Mouse (Mus musculus): Measurements from ENCODE around the gene Galm. TPM values are rescaled to one million over a fixed set of nuclear protein-coding genes. Genes with fewer than 3 reads are reported as not detected.

Galm gene
- polyA plus RNA-seq, 1 experiment from 2014 or later, result 17.8 TPM

DNA sequence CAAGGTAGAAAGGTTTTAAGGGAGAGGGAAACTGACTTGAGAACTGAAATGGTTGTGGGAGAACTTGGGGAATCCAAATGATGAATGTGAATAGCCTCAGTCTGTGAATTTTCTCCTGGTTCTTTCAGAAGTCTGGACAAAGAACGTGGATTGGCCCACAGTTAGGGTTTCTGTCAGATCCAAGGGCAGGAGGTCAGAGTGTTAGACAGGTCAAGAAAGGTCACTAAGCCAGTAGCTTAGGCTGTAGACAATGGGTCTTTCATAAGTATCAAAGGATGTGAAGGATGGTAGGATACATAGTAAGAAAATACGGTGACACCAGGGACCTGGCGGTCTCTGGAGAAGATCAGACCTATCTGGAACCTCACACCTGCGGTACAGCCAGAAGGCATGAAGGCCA lies 40.2 kb downstream of the Galm start:
- DNase-seq, result no peak
- H3K27me3 ChIP-seq, result no peaks in the 10 kb centered on the region

DNA sequence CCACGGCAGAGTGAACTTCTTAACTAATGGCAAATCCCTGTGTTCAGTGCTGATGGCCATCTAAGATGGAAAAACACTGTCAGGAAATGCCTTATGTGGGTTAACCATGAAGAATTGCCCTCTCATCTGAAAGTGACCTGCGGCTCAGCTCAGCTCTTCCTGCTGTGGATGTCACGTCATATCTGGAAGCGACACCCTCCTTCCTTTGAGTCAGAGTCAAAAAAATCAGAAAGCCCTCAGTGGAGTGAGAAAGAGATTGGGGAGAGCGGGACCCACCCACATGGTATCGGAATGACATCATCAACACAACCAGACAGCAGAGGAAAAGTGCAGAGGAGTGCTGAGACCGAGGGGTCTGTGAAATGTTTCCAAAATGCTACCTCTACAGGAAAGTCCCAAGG lies 40.6 kb downstream of the Galm start:
- Histone ChIP-seq H3K4me3 (replicated peaks) (no peak overlapping the region), H3K27ac (no peak overlapping the region), H3K9ac (no peak overlapping the region), H3K36me3 (no peaks in the 10 kb centered on the region), H3K9me3 (replicated peaks) (no peaks in the 10 kb centered on the region), H3K4me1 (replicated peaks) (no peaks in the 10 kb centered on the region), H3K27me3 (no peaks in the 10 kb centered on the region), H3K4me2 (no peak overlapping the region)
- WGBS (ENCODE audit: insufficient replicate concordance), result 29% methylated on average over 7 of the region's 7 CpGs
- no peak for ATAC-seq (ENCODE audit: low read depth)
- DNase-seq, result no peak

More for the DNA sequence above, 40.2 kb downstream of the Galm start:
- H3K4me2 ChIP-seq, result no peak overlapping the region
- H3K9me3 ChIP-seq (replicated peaks), result no peaks in the 10 kb centered on the region
- no peaks in the 10 kb centered on the region for H3K36me3 ChIP-seq
- ATAC-seq (ENCODE audit: low read depth), result no peak
- no peak overlapping the region for H3K9ac ChIP-seq
- H3K27ac ChIP-seq, result no peak overlapping the region
- no peak overlapping the region for H3K4me3 ChIP-seq (replicated peaks)
- H3K4me1 ChIP-seq (replicated peaks), result no peaks in the 10 kb centered on the region
- 61% methylated on average over 4 of the region's 4 CpGs for WGBS (ENCODE audit: insufficient replicate concordance)

DNA sequence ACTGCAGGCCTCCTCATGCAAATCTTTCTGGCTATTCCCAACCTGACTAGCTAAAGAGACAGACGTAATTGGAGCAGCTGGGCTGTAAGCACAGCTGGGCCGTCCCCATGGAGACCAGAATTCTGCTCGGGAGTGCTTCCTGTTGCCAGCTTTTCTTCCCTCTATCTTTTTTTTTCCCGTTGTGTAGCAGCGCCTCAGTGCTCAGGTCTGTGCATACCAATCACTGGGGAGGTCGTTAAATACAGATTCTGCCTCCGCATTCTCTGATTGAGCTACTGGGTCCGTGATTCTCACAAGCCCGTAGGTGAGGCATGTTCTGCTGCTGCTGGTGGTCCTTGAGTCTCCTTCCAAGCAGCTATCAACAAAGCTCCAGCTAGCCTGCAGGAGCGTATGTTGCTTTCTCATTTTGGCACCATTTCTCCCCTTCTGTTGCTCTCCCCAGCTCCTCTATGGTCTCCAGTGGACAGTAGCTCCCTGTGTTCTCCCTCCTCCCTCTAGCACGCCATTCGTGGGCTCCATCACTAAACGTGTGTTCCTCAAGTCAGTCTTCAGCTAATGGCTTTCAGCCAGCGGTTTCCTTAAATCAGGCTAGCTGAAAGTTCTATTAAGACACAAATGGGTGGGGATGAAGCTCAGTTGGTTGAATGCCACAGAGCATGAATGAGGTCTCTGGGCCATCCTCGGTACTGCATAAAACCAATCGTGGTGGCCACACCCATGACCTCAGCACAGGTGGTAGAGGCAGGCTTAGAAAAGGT lies 41.3 kb downstream of the Galm start:
- Histone ChIP-seq H3K4me2 (no peak overlapping the region), H3K9me3 (replicated peaks) (no peaks in the 10 kb centered on the region), H3K4me3 (replicated peaks) (no peak overlapping the region), H3K27me3 (no peaks in the 10 kb centered on the region), H3K9ac (no peak overlapping the region), H3K36me3 (no peaks in the 10 kb centered on the region), H3K4me1 (replicated peaks) (no peaks in the 10 kb centered on the region), H3K27ac (no peak overlapping the region)
- no peak for ATAC-seq (ENCODE audit: low read depth)
- 38% methylated on average over 16 of the region's 16 CpGs for WGBS (ENCODE audit: insufficient replicate concordance)
- DNase-seq, result no peak

DNA sequence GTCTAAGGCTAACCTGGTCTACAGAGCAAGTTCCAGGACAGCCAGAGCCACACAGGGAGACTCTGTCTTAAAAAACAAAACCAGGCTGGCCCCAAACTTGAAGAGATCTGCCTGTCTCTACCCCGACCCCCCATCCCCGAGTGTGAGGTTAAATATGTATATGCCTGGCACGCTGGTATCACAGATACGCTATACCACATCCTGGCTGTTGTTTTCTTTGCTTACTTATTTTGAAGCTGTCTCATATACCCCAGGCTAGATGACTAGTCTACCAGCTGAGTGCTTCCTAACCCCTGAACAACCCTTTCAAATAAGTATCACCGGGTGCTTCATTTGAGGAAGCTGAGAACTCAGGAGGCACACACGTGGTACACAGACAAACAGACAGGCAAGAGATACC lies 42.5 kb downstream of the Galm start:
- H3K27me3 ChIP-seq, result no peaks in the 10 kb centered on the region
- 66% methylated on average over 6 of the region's 6 CpGs for WGBS (ENCODE audit: insufficient replicate concordance)
- H3K4me3 ChIP-seq (replicated peaks), result no peak overlapping the region
- DNase-seq (no peak), ATAC-seq (ENCODE audit: low read depth) (no peak)
- H3K9me3 ChIP-seq (replicated peaks), result no peaks in the 10 kb centered on the region
- no peak overlapping the region for H3K27ac ChIP-seq
- H3K36me3 ChIP-seq, result no peaks in the 10 kb centered on the region
- H3K4me1 ChIP-seq (replicated peaks), result peaks cover 6% of the 10 kb centered on the region; the same call in 1 of the 2 replicates
- no peak overlapping the region for H3K4me2 ChIP-seq
- H3K9ac ChIP-seq, result no peak overlapping the region

DNA sequence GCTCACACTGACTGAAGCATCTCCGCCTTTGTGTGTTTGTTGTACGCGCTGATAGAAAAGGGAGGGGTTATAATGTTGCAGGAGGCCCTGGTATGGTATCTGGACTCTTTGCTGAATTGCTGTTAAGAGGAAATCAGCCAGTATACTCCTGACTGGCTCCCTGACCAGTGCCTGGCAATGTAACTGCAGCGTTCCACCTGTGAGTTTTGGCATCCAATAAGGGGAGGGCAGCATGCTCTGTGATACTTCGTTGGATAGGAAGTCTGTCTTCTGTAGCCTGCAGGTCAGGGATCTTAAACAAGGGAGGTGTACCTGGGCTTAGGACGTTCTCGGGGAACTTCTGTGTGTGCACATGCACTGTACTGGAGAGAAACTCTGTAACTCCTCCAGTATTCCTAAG lies 43.7 kb downstream of the Galm start:
- DNase-seq, result no peak
- Histone ChIP-seq H3K9ac (no peak overlapping the region), H3K4me2 (no peak overlapping the region), H3K4me1 (replicated peaks) (peaks cover 8% of the 10 kb centered on the region; the same call in 1 of the 2 replicates), H3K27me3 (no peaks in the 10 kb centered on the region), H3K9me3 (replicated peaks) (no peaks in the 10 kb centered on the region), H3K36me3 (no peaks in the 10 kb centered on the region), H3K27ac (no peak overlapping the region), H3K4me3 (replicated peaks) (no peak overlapping the region)
- WGBS (ENCODE audit: insufficient replicate concordance), result 75% methylated on average over 7 of the region's 7 CpGs
- ATAC-seq (ENCODE audit: low read depth), result no peak

DNA sequence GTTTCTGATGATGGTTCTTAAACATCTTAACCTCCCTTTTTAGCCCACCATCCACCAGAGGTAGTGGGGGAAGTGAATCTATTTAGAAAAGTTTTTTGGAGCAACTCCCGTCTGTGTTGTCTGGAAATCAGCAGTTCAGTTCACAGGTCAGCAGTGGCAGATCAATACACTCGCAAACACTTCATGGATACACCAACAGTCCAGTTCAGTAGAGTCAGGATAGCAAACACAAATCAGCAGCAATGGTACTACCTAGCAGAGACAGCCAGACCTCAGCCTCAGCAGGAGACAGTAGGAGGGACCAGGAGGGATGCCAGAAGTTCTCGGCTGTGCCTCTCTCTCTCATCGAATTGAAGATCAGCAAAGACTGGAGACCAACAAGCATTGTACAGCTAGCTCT lies 44.7 kb downstream of the Galm start:
- no peaks in the 10 kb centered on the region for H3K27me3 ChIP-seq
- no peak overlapping the region for H3K9ac ChIP-seq
- no peak overlapping the region; the same call in 1 of the 2 replicates for H3K27ac ChIP-seq
- H3K36me3 ChIP-seq, result no peaks in the 10 kb centered on the region
- DNase-seq, result no peak
- peaks cover 8% of the 10 kb centered on the region; the same call in 1 of the 2 replicates for H3K4me1 ChIP-seq (replicated peaks)
- no peak overlapping the region for H3K4me2 ChIP-seq
- no peaks in the 10 kb centered on the region for H3K9me3 ChIP-seq (replicated peaks)
- peak; percentile 22; the same call in 1 of the 2 replicates for ATAC-seq (ENCODE audit: low read depth)
- WGBS (ENCODE audit: insufficient replicate concordance), result 56% methylated on average over 4 of the region's 4 CpGs
- H3K4me3 ChIP-seq (replicated peaks), result no peak overlapping the region

DNA sequence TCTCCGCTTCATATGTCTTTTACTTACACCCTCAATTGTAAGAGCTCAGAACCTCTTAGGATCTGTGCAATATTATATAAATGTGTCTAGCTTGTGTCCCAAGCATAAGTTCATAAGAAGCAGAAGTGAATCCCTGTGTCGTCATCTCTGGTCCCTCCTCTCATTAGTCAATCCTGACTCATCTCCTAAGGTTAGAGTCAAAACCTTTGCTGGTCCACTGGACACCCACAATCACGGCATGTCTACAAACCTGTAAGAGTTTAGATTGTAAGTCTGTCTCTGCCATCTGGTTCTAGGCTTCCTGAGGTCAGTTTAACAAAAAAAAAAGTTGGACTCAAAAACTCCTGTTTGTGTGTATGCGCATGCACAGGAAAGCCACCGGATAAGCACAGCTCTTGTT lies 45.5 kb downstream of the Galm start:
- Histone ChIP-seq H3K27ac (no peak overlapping the region), H3K4me2 (no peak overlapping the region), H3K9me3 (replicated peaks) (no peaks in the 10 kb centered on the region), H3K27me3 (no peaks in the 10 kb centered on the region), H3K4me3 (replicated peaks) (no peak overlapping the region), H3K4me1 (replicated peaks) (peaks cover 8% of the 10 kb centered on the region; the same call in 1 of the 2 replicates), H3K9ac (no peak overlapping the region), H3K36me3 (no peaks in the 10 kb centered on the region)
- 60% methylated on average over 5 of the region's 5 CpGs for WGBS (ENCODE audit: insufficient replicate concordance)
- no peak for DNase-seq
- no peak for ATAC-seq (ENCODE audit: low read depth)

DNA sequence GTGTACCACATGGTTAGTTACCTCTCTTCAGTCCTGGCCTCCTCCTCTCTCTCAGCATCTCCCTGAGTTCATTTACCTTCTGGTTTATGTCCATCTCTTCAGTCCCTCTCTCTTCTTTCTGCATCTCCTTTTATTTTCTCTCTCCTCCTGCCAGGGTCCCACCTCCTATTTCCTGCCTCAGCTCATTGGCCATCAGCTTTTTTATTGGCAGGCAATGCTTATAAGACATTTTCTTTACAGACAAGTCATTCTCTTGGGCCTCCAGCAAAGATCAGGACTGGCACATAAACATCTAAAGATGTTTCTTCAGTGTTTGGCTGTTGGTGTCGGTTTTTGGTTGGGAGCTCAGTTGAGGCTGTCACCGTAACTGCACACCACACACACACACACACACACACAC lies 46.4 kb downstream of the Galm start:
- 84% methylated on average over 2 of the region's 2 CpGs for WGBS (ENCODE audit: insufficient replicate concordance)
- DNase-seq (no peak), ATAC-seq (ENCODE audit: low read depth) (no peak)
- no peaks in the 10 kb centered on the region for H3K9me3 ChIP-seq (replicated peaks)
- H3K27ac ChIP-seq, result no peak overlapping the region
- H3K4me3 ChIP-seq (replicated peaks), result no peak overlapping the region
- H3K4me2 ChIP-seq, result no peak overlapping the region
- no peaks in the 10 kb centered on the region for H3K36me3 ChIP-seq
- H3K4me1 ChIP-seq (replicated peaks), result peaks cover 8% of the 10 kb centered on the region; the same call in 1 of the 2 replicates
- H3K27me3 ChIP-seq, result no peaks in the 10 kb centered on the region
- no peak overlapping the region for H3K9ac ChIP-seq

DNA sequence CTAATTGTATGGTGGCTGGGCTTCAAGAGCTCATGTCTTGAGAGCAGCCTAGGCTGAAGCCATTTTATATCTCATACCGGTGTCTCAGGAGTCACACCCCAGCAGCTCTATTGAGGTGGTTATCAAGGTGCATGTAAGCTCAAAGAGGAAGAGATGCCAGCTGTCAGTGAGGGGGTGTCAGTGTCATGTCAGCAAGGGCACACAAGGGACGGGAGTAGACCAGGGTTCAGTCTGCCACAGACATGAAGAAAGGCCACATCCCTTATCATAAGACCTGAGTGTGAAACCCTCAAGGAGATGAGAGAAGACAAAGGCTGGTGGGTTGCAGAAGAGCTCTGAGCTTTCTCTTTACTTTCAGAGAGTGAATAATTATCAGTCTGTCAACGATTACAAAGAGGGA lies 46.9 kb downstream of the Galm start:
- no peak overlapping the region for H3K4me2 ChIP-seq
- DNase-seq (no peak), ATAC-seq (ENCODE audit: low read depth) (no peak)
- H3K4me1 ChIP-seq (replicated peaks), result peaks cover 8% of the 10 kb centered on the region; the same call in 1 of the 2 replicates
- H3K27ac ChIP-seq, result no peak overlapping the region
- no peak overlapping the region for H3K4me3 ChIP-seq (replicated peaks)
- no peaks in the 10 kb centered on the region for H3K27me3 ChIP-seq
- H3K9me3 ChIP-seq (replicated peaks), result no peaks in the 10 kb centered on the region
- 55% methylated on average over 3 of the region's 3 CpGs for WGBS (ENCODE audit: insufficient replicate concordance)
- no peaks in the 10 kb centered on the region for H3K36me3 ChIP-seq
- no peak overlapping the region for H3K9ac ChIP-seq

DNA sequence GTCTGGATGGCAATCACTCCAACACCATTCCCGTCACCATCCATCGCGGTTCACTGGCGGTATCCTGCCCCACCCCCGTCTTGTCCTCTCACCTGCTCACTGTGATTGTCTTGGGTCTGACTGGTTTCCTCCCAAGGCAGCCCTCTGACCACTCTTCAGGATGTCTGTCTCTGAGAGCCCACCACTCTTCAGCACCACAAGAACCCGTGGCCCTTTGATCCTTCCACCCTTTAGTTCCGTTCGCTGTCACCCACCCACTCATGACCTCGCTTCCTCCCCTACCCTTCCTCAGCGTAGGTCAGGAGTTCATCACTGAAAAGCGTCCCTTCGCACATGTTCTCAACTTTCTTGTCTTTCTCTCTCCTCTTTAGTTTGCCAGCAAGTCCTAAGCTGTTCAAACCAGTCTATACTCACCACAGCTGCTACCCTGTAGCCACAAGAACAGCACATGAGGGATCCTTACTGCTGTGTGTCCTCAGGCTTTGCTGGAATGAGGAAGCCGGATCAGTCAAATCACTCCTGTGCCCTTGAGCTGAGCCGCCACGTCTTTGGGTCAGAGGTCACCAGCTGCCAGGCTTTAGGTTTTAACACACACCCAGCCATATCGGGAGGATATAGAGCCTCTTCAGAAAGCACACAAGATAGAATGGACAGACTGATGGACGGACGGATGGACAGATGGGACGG lies 47.6 kb downstream of the Galm start:
- 55% methylated on average over 19 of the region's 19 CpGs for WGBS (ENCODE audit: insufficient replicate concordance)
- Histone ChIP-seq H3K9me3 (replicated peaks) (no peaks in the 10 kb centered on the region), H3K4me3 (replicated peaks) (no peak overlapping the region), H3K4me2 (no peak overlapping the region), H3K9ac (no peak overlapping the region), H3K36me3 (no peaks in the 10 kb centered on the region), H3K27me3 (no peaks in the 10 kb centered on the region), H3K4me1 (replicated peaks) (peaks cover 8% of the 10 kb centered on the region; the same call in 1 of the 2 replicates), H3K27ac (no peak overlapping the region)
- DNase-seq (no peak), ATAC-seq (ENCODE audit: low read depth) (no peak)

DNA sequence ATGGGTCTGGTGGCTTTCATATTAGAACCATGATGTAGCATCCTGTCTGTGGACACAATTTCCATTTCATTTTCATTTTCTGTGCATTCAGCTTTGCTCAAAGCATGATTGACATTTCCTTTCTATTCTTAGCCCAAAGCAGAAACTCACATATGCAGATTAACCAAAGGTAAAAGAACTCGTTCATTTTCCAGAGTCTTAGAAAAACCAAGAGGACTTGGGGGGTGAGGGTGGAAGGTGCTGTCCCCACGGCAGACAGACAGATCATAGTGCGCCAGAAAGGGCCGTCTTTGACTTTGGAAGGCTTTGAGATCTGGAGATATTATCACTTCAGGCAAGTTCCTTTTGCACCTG lies 48.1 kb downstream of the Galm start:
- no peaks in the 10 kb centered on the region for H3K27me3 ChIP-seq
- H3K27ac ChIP-seq, result no peak overlapping the region
- 50% methylated on average over 4 of the region's 4 CpGs for WGBS (ENCODE audit: insufficient replicate concordance)
- no peak overlapping the region for H3K4me3 ChIP-seq (replicated peaks)
- H3K9ac ChIP-seq, result no peak overlapping the region
- H3K9me3 ChIP-seq (replicated peaks), result no peaks in the 10 kb centered on the region
- no peak overlapping the region for H3K4me2 ChIP-seq
- H3K36me3 ChIP-seq, result no peaks in the 10 kb centered on the region
- ATAC-seq (ENCODE audit: low read depth) (no peak), DNase-seq (no peak)
- H3K4me1 ChIP-seq (replicated peaks), result peaks cover 8% of the 10 kb centered on the region; the same call in 1 of the 2 replicates

DNA sequence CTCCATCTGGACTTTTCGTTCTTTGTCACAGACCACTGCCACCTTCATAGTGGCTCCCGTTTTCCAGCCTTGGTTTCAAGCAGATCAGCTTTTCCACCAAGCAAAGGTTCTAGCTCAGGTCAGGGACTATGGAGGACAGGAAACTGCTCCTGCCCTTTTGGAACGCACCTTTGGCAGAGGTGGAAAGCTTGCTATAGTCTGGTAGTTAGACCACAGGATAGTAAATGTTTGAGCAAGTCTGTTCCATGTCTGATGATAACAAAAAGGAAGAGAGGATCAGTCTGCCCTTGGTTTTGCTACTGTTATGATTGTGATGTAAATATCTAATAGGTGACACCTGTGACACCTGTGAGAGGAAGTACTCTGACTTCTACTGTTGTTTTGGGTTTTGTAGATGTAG lies 48.7 kb downstream of the Galm start:
- Histone ChIP-seq H3K27me3 (no peaks in the 10 kb centered on the region), H3K9ac (no peak overlapping the region), H3K4me1 (replicated peaks) (peaks cover 8% of the 10 kb centered on the region; the same call in 1 of the 2 replicates), H3K9me3 (replicated peaks) (no peaks in the 10 kb centered on the region), H3K27ac (no peak overlapping the region), H3K4me2 (no peak overlapping the region), H3K4me3 (replicated peaks) (no peak overlapping the region), H3K36me3 (no peaks in the 10 kb centered on the region)
- ATAC-seq (ENCODE audit: low read depth) (no peak), DNase-seq (no peak)
- 69% methylated on average over 3 of the region's 3 CpGs for WGBS (ENCODE audit: insufficient replicate concordance)
